Mouse (Mus musculus) forebrain, embryonic 11.5 days (tissue): ENCODE measurements around the gene Lypd9. TPM values are rescaled to one million over a fixed set of nuclear protein-coding genes. Genes with fewer than 3 reads are reported as not detected.
"Not testable (repeated sequence)": the region's sequence is repeated elsewhere in the genome, so short reads cannot be mapped to it uniquely, and the experiment has no call there.

Experiments
- ATAC-seq: fragments of 200-750 bp; cut with Nextera tagmentation; replicated peaks from 2 replicates; pipeline ENCODE4 v1.8.0; 2017; ENCODE audit warnings: moderate TSS enrichment; ENCODE audit not compliant: low FRiP score
- DNase-seq: peaks from one replicate; pipeline ENCODE4 v3.0.0-alpha.2; 2017; ENCODE audit warnings: low spot score
- H3K27ac ChIP-seq: fragments of 300-500 bp; sonication (generic); 2 replicates; pipeline ENCODE4 v1.5.1; 2014; ENCODE audit warnings: low read depth, low read length
- H3K27me3 ChIP-seq: fragments of 300-500 bp; sonication (generic); 2 replicates; pipeline ENCODE4 v1.6.1; 2014; ENCODE audit warnings: mild to moderate bottlenecking, low read length, mixed read lengths; ENCODE audit not compliant: control insufficient read depth, insufficient read depth
- H3K36me3 ChIP-seq: fragments of 300-500 bp; sonication (generic); 2 replicates; pipeline ENCODE4 v1.6.1; 2014; ENCODE audit warnings: mild to moderate bottlenecking, low read length, moderate library complexity, mixed read lengths; ENCODE audit not compliant: control insufficient read depth, insufficient read depth
- H3K4me1 ChIP-seq: fragments of 300-500 bp; sonication (generic); replicated peaks from 2 replicates; pipeline ENCODE4 v1.6.1; 2014; ENCODE audit warnings: low read length, mixed read lengths; ENCODE audit not compliant: control insufficient read depth, insufficient read depth
- H3K4me2 ChIP-seq: fragments of 300-500 bp; sonication (generic); 2 replicates; pipeline ENCODE4 v1.6.1; 2014; ENCODE audit warnings: low read depth, mild to moderate bottlenecking, low read length, moderate library complexity, mixed read lengths; ENCODE audit not compliant: severe bottlenecking
- H3K4me3 ChIP-seq: fragments of 300-500 bp; sonication (generic); 2 replicates; pipeline ENCODE4 v1.5.1; 2014; ENCODE audit warnings: low read depth, low read length
- H3K9ac ChIP-seq: fragments of 300-500 bp; sonication (generic); 2 replicates; pipeline ENCODE4 v1.6.1; 2014; ENCODE audit warnings: low read length
- H3K9me3 ChIP-seq: fragments of 300-500 bp; sonication (generic); 2 replicates; pipeline ENCODE4 v1.6.1; 2016; ENCODE audit warnings: low read length, mixed read lengths; ENCODE audit not compliant: control insufficient read depth
- WGBS: fragments of 180-500 bp; shearing (Covaris S2); extraction: QIAGEN DNeasy Blood & Tissue Kit; methylation state at CpG from one replicate; pipeline ENCODE4 v1.1.7; 2014; 5-methylcytosine and 5-hydroxymethylcytosine counted together
- polyA plus RNA-seq: library from polyadenylated mRNA; unstranded; fragments of >200 nt; fragmentation: Nextera tagmentation; extraction: Ambion mirVana; gene quantifications from 2 replicates; pipeline ENCODE4 v1.2.1, GENCODE M21; 2014

Lypd9 gene
- not detected in 2 replicates for polyA plus RNA-seq

- DNase-seq (no peak), ATAC-seq (no peak)
- Histone ChIP-seq H3K27ac (no peak within 1 kb of the TSS), H3K27me3 (no peaks in the 10 kb centered on the region), H3K4me1 (no peaks in the 10 kb centered on the region), H3K4me2 (no peak within 1 kb of the TSS), H3K9ac (no peak within 1 kb of the TSS), H3K9me3 (no peaks in the 10 kb centered on the region), H3K36me3 (no peaks in the 10 kb centered on the region), H3K4me3 (no peak within 1 kb of the TSS)
- 98% methylated on average over 9 of the region's 9 CpGs for WGBS
These were observed at the start of gene Lypd9 for GRCm38 (mm10) chr11:58452759-58453158. Lypd9 (minus strand) TSS chr11:58452923.

DNA sequence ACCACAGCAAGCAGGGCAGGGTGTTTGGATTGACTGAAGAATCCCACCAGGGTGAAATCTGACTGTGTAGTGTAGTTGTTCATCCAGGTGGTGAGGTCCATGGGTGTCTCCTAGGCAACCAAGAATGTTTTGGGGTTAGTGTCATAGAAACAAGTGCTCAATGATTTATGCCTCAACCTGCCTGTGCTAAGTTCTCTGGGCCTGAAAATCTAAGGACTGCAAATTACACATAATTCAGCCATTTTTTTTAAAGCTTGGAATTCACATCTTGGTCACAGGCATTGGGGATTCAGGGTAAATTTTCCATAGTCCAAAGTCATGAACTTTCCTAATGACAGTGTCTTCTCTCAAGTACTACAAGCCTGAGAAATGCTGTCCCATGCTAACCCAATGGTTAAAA lies 49.7 kb upstream of the Lypd9 start, which contains the start of gene Olfr331:
Gene Olfr331 (minus strand): TSS at position 101 of the 400 bp plus-strand sequence.
- not testable (repeated sequence) for H3K9me3 ChIP-seq, H3K36me3 ChIP-seq, H3K27me3 ChIP-seq, H3K4me2 ChIP-seq, H3K9ac ChIP-seq, ATAC-seq, DNase-seq, H3K27ac ChIP-seq, H3K4me1 ChIP-seq, H3K4me3 ChIP-seq

GRCm38 (mm10) chr11:58499290-58499689 lies 46.6 kb upstream of the Lypd9 start:
- DNase-seq = no peak
- no peaks in the 10 kb centered on the region for H3K4me1 ChIP-seq

DNA sequence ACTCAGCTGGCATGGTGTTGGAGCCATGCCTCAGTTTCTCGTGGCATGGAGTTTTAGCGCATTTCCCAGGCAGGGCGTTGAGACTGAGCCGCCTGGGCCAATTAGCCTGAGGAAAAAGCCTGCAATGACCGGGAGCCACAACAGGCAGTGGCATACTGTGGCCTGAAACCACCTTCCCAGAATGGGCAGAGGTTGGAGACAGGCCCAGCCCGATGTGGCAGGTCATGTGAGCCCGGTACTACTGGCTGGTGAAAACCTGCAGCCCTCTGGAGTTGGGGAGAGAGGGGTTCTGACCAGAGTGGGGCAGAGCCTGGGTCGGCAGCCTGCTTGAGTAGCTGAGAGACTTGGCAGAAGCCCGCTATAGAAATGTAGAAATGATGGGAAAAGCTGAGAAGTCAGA lies 46.0 kb upstream of the Lypd9 start:
- Histone ChIP-seq H3K36me3 (no peaks in the 10 kb centered on the region), H3K9me3 (no peaks in the 10 kb centered on the region), H3K4me1 (no peaks in the 10 kb centered on the region), H3K27me3 (no peaks in the 10 kb centered on the region), H3K4me2 (no peak overlapping the region), H3K27ac (no peak overlapping the region), H3K4me3 (no peak overlapping the region), H3K9ac (no peak overlapping the region)
- ATAC-seq (no peak), DNase-seq (no peak)
- WGBS = 85% methylated on average over 9 of the region's 9 CpGs

More at GRCm38 (mm10) chr11:58499290-58499689, 46.6 kb upstream of the Lypd9 start:
- 63% methylated on average over 3 of the region's 3 CpGs for WGBS
- H3K27ac ChIP-seq = no peak overlapping the region
- no peak for ATAC-seq
- H3K9me3 ChIP-seq = no peaks in the 10 kb centered on the region
- H3K36me3 ChIP-seq = no peaks in the 10 kb centered on the region
- H3K4me2 ChIP-seq = no peak overlapping the region
- H3K9ac ChIP-seq = no peak overlapping the region
- no peak overlapping the region for H3K4me3 ChIP-seq
- no peaks in the 10 kb centered on the region for H3K27me3 ChIP-seq

DNA sequence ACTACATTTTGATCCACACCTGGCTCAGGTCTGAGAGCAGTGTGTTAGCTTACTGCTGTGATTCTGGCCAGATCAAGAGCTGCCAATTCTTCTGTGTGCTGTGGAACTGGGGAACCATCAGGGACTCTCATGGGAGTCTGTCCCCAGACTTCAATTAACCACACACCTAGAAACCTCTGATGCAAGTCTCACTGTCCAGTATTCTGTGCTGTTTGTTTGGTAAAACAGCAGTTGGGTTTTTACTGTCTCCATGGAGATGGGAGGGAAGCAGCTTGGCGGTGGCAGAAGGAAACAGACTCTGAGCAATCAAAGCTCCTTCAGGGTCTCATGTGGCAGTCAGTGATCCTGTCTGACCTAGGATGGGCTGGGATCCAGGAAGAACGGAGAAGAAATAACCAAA lies 39.7 kb upstream of the Lypd9 start, which contains the start of gene Olfr332:
Gene Olfr332 (minus strand): TSS at position 101 of the 400 bp plus-strand sequence.
- ATAC-seq = no peak
- Histone ChIP-seq H3K36me3 (no peaks in the 10 kb centered on the region), H3K27ac (no peak within 1 kb of the TSS), H3K4me2 (no peak within 1 kb of the TSS), H3K4me3 (no peak within 1 kb of the TSS), H3K9ac (no peak within 1 kb of the TSS), H3K4me1 (no peaks in the 10 kb centered on the region), H3K27me3 (no peaks in the 10 kb centered on the region), H3K9me3 (no peaks in the 10 kb centered on the region)
- DNase-seq = no peak
- 96% methylated on average over 2 of the region's 2 CpGs for WGBS

DNA sequence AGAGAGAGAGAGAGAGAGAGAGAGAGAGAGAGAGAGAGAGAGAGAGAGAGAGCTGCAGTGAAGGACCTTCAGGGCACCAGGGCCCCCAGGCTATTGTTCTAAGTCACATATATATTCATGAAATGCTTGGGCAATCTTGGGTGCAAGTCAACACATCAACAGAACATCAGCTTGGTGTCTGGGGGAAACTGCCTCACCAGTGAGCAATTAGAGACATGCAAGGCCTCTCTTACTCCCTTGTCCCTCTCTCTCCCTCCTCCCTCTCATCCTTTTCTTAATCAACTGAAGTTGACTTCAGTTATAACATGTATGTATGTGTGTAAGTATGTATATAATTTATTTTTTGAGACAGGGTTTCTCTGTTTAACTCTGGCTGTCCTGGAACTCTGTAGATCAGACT lies 9.4 kb upstream of the Lypd9 start, which contains the start of gene Olfr30:
Gene Olfr30 (minus strand): TSS at position 101 of the 400 bp plus-strand sequence.
- no peaks in the 10 kb centered on the region for H3K4me1 ChIP-seq
- H3K9me3 ChIP-seq = no peaks in the 10 kb centered on the region
- no peak within 1 kb of the TSS for H3K4me2 ChIP-seq
- no peak for ATAC-seq
- no peak for DNase-seq
- H3K27ac ChIP-seq = no peak within 1 kb of the TSS
- no peaks in the 10 kb centered on the region for H3K36me3 ChIP-seq
- H3K27me3 ChIP-seq = no peaks in the 10 kb centered on the region
- H3K9ac ChIP-seq = no peak within 1 kb of the TSS
- no peak within 1 kb of the TSS for H3K4me3 ChIP-seq

DNA sequence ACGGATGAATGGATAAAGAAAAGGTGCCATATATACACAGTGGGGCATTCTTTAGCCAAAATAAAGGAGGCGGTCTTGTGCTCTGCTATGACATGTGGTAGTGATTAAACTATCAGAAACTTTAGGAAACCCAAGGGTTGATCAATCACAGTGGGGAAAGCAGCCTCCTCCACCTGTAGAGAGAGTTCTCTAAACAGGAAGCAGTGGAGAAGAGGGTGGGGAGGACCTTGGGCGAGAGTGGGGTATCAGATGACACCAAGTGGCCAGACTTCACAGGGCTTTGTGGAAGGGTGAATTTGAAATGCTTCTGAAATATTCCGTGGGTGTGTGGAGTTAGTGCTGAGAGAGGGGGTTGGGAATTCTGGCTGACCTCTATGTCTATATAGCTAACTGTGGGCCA lies 869 bp upstream of the Lypd9 start:
- Histone ChIP-seq H3K4me1 (no peaks in the 10 kb centered on the region), H3K27me3 (no peaks in the 10 kb centered on the region), H3K36me3 (no peaks in the 10 kb centered on the region), H3K9me3 (no peaks in the 10 kb centered on the region), H3K4me2 (no peak overlapping the region), H3K4me3 (no peak overlapping the region), H3K9ac (no peak overlapping the region), H3K27ac (no peak overlapping the region)
- WGBS = 79% methylated on average over 4 of the region's 4 CpGs
- ATAC-seq (no peak), DNase-seq (no peak)

DNA sequence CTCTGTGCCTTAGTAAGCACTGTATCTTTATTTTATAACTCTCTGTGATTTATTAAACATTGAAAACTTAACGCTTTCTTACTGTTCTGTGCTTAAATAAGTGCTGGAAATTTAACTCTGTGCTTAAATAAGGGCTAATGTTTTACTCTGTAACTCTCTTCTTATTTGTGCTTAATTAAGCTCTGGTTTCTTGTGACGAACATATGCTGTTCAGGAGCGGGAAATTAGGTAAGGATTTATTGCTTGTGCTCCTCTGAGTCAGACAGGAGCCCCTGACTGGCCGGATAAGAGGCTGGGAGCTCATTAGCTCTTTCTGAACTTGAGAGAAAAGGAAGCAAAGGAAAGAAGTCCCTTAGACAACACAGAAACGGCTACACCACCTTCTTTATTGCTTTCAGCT lies 14.9 kb downstream of the Lypd9 start:
- no peak overlapping the region for H3K9ac ChIP-seq

GRCm38 (mm10) chr11:58432259-58432658 lies 20.5 kb downstream of the Lypd9 start, which contains the start of gene Gm12253:
Gm12253 (plus strand) TSS chr11:58432559.
- Histone ChIP-seq H3K4me2 (no peak within 1 kb of the TSS), H3K9ac (no peak within 1 kb of the TSS), H3K36me3 (no peaks in the 10 kb centered on the region), H3K27me3 (no peaks in the 10 kb centered on the region), H3K4me1 (no peaks in the 10 kb centered on the region), H3K4me3 (no peak within 1 kb of the TSS), H3K9me3 (no peaks in the 10 kb centered on the region), H3K27ac (no peak within 1 kb of the TSS)
- DNase-seq (no peak), ATAC-seq (no peak)
- 82% methylated on average over 3 of the region's 3 CpGs for WGBS

More for the DNA sequence above, 14.9 kb downstream of the Lypd9 start:
- H3K4me3 ChIP-seq = no peak overlapping the region
- H3K27ac ChIP-seq = no peak overlapping the region
- no peak for DNase-seq
- no peaks in the 10 kb centered on the region for H3K4me1 ChIP-seq
- no peak overlapping the region for H3K4me2 ChIP-seq
- no peaks in the 10 kb centered on the region for H3K36me3 ChIP-seq
- 55% methylated on average over 5 of the region's 5 CpGs for WGBS
- no peaks in the 10 kb centered on the region for H3K27me3 ChIP-seq
- ATAC-seq = no peak
- no peaks in the 10 kb centered on the region for H3K9me3 ChIP-seq
